Mouse (Mus musculus) spleen, postnatal 0 days (tissue): ENCODE results near the gene Qpctl. TPM values are rescaled to one million over a fixed set of nuclear protein-coding genes. Genes with fewer than 3 reads are reported as not detected.

Experiments used
- microRNA counts: library from miRNA; unstranded; fragments of <30 nt; microRNA quantifications from one replicate; lab custom pipeline; 2015
- polyA plus RNA-seq: library from polyadenylated mRNA; unstranded; fragments of >200 nt; fragmentation: Nextera tagmentation; extraction: Ambion mirVana; gene quantifications from 2 replicates; pipeline ENCODE4 v1.2.1, GENCODE M21; 2015

Gene Qpctl
- 6.5 and 7.0 TPM in 2 replicates for polyA plus RNA-seq

DNA sequence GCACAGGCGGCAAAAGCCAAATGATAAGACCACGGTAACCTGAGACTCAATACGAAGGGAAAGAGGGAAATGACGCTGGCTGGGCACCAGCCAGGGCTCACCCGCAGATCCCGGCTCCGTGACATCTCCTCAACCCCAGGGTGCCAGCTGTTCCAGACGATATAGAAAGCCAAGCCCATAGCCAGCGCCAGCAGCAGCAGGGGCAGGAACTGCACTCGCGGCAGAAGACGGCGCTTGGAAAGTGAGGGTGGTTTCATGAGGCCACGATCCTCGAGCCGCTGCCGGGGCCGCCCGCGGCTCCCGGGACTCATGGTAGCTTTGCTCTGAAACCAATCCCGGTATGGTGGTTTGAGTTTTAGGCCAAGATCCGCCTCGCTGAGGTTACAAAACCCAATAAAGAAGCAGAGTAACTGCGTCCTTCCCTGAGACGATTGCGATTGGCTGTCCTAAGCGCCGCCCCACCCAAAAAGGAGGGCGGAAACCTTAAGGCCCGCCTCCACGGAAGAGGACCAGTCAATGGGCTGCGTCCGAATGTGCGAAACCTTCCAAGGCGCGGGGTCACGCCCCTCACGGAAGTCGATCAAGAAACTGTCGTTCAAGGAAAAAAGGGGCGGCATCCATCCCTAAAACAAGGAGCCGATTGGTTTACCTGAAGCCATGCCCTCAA lies at the start of gene Qpctl:
Gene Qpctl, minus strand, starts transcription at position 417 of the 667 bp plus-strand sequence.

DNA sequence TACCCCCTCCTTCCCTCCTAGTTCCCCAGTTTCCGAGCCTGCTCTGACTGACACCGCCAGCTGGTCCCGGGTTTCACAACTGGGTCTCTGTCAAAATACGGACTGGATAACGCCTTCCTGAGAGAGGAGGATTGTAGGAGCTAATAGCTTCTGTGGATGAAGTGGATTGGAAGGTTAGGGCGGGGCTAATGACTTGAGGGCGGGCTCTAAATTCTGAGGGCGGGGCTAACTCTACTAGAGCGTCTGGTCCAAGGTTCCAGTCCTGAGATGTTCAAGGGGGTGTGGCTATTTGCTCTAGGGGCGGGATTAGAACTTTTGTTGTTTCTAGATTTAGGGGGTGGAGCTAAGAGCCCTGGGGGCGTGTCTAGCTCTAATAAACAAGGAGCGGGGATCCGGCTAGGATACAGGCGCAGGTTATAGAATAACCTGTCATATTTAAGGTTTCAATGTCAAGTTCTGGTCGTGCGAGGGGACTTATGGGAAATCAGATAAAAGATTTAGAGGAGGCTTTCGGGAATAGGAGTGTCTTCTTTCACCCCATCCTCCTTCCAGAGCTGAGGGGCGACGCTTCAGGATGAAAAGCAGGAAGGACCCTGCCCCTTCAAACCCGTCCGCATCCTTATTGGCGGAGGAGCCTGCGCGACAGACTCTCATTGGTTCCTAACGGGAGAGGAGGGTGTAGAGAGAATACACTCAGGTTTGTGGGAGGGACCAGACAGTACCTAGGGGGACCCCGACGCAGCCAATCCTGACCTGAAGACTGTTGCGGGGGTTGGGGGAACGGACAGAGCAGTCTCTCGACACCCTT lies 26.8 kb upstream of the Qpctl start, which contains the start of gene Eml2:
Gene Eml2, plus strand, starts transcription at position 714 of the 808 bp plus-strand sequence.

DNA sequence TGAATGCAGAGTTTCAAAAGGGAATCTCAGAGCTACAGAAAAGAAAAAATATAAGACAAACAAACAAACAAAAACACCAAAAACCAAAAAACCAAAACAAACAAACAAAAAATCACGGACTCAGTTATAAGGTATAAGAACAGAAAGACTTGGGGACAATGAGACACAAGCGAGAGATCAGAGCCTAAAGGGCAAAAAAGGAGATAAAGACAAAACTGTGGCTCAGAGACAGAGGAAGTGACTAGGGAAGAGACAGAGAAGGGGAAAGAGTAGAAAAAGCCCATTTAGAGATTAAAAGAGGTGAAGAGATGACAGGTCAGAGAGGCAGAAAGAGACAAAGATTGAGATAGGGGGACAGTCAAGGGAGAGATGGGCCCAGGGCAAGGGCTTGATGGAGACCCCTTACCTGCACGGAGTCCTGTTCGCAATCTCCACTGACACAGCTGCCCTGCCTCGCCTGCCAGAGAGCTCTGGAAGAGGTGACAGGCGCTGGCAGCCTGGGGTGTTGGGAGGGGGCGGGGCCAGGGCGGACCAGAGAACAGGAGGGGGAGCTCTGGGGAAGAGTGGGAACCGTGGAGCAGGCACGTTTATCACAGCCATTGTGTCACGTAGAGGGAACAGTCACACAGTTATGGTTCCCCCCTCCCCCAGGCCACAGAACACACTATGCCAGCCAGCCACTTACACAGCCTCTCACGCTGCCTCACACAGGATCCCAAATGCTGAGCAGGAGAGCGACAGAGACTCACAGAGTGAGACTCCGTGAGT lies 16.7 kb upstream of the Qpctl start, which contains the start of gene Gipr:
Gene Gipr, minus strand, starts transcription at position 472 of the 768 bp plus-strand sequence.

GRCm38 (mm10) chr7:19149626-19150025 lies 535 bp upstream of the Qpctl start, which contains the start of gene Snrpd2:
Gene Snrpd2, plus strand, starts transcription at chr7:19149722.

GRCm38 (mm10) chr7:19119631-19120429 lies 29.3 kb downstream of the Qpctl start, which contains the start of gene Fbxo46:
Gene Fbxo46, plus strand, starts transcription at chr7:19119859.

GRCm38 (mm10) chr7:19118028-19118771 lies 30.9 kb downstream of the Qpctl start, which contains the start of gene Gm4969:
Gene Gm4969, minus strand, starts transcription at chr7:19118368.

GRCm38 (mm10) chr7:19094471-19094825 lies 54.6 kb downstream of the Qpctl start, which contains the start of gene Six5:
Gene Six5, plus strand, starts transcription at chr7:19094594.

MicroRNAs within 50 kb of the gene (microRNA counts, 519-probe panel; counts per million panel counts)
- microRNA mmu-miR-330 (lab: Ali Mortazavi, UCI), result 88.3 counts per million

Other genes with a start within 250 kb of the Qpctl start
- 12.5 and 14.3 TPM in 2 replicates for gene Ccdc61, start 238.9 kb downstream of the Qpctl start, polyA plus RNA-seq
- gene Nova2, start 223.4 kb downstream of the Qpctl start, polyA plus RNA-seq, result 0.31 and 0.36 TPM in 2 replicates
- not detected in 2 replicates for gene Nanos2, start 161.9 kb downstream of the Qpctl start, polyA plus RNA-seq
- gene Mypop, start 158.0 kb downstream of the Qpctl start, polyA plus RNA-seq, result 1.1 and 1.4 TPM in 2 replicates
- gene Irf2bp1, start 145.2 kb downstream of the Qpctl start, polyA plus RNA-seq, result 7.4 and 8.6 TPM in 2 replicates
- gene Foxa3, start 125.8 kb downstream of the Qpctl start, polyA plus RNA-seq, result 0.15 and 0.19 TPM in 2 replicates
- gene Sympk, start 124.9 kb downstream of the Qpctl start, polyA plus RNA-seq, result 11.2 and 11.7 TPM in 2 replicates
- not detected in 2 replicates for gene Rsph6a, start 94.6 kb downstream of the Qpctl start, polyA plus RNA-seq
- 5.5 and 7.2 TPM in 2 replicates for gene Dmwd, start 73.1 kb downstream of the Qpctl start, polyA plus RNA-seq
- 9.4 and 11.5 TPM in 2 replicates for gene Dmpk, start 65.4 kb downstream of the Qpctl start, polyA plus RNA-seq
- gene Six5, start 54.7 kb downstream of the Qpctl start, polyA plus RNA-seq, result 1.4 and 2.4 TPM in 2 replicates
- gene Gm4969, start 30.9 kb downstream of the Qpctl start, polyA plus RNA-seq, result 0.25 and 0.51 TPM in 2 replicates
- gene Fbxo46, start 29.4 kb downstream of the Qpctl start, polyA plus RNA-seq, result 7.2 and 8.3 TPM in 2 replicates
- 84.5 and 92.5 TPM in 2 replicates for gene Snrpd2, start 431 bp upstream of the Qpctl start, polyA plus RNA-seq
- 0.04 and 0.06 TPM in 2 replicates for gene Gipr, start 16.8 kb upstream of the Qpctl start, polyA plus RNA-seq
- gene Eml2, start 27.1 kb upstream of the Qpctl start, polyA plus RNA-seq, result 3.9 and 5.1 TPM in 2 replicates
- gene Gpr4, start 63.2 kb upstream of the Qpctl start, polyA plus RNA-seq, result 0.59 and 0.81 TPM in 2 replicates
- 14.7 and 14.8 TPM in 2 replicates for gene Opa3, start 79.0 kb upstream of the Qpctl start, polyA plus RNA-seq
- gene Vasp, start 122.5 kb upstream of the Qpctl start, polyA plus RNA-seq, result 71.2 and 86.4 TPM in 2 replicates
- gene Ppm1n, start 130.8 kb upstream of the Qpctl start, polyA plus RNA-seq, result 0.18 and 0.19 TPM in 2 replicates
- gene Rtn2, start 133.3 kb upstream of the Qpctl start, polyA plus RNA-seq, result 4.2 and 4.7 TPM in 2 replicates
- 0.07 TPM in 1 of 2 replicates, not detected in the other for gene Fosb, start 160.8 kb upstream of the Qpctl start, polyA plus RNA-seq
- gene Ercc1, start 195.5 kb upstream of the Qpctl start, polyA plus RNA-seq, result 25.0 and 25.6 TPM in 2 replicates
- gene Cd3eap, start 210.2 kb upstream of the Qpctl start, polyA plus RNA-seq, result 14.4 and 16.6 TPM in 2 replicates
- gene Ppp1r13l, start 210.5 kb upstream of the Qpctl start, polyA plus RNA-seq, result 1.8 and 2.3 TPM in 2 replicates
- gene Ercc2, start 232.7 kb upstream of the Qpctl start, polyA plus RNA-seq, result 7.3 and 9.0 TPM in 2 replicates